ENCODE assay signal across 8 mouse cellular contexts in the genomic region with DNA sequence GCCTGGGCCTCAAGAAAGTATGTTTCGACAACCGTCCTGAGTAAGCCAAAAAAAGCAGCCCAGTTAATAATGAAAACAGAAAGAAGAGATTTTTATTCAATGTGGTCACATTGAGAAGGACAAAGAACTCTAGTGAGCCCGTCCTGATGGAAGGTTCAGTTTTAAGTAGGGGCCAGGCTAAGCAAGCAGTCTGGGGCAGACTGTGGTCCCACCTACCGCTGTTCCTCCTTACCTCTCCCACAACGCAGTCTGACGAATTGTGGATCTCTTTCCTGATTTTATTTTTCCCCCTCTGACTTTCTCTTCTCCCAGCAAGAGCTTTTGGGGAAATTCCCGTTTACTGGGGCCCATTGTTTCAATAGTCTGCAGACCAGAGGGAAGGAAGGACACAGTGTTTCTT. TPM values are rescaled to one million over a fixed set of nuclear protein-coding genes. Genes with fewer than 3 reads are reported as not detected.
A peak's percentile ranks its signal among the peaks of the same experiment; 100 is the strongest.
DNase-seq lines count a peak whose midpoint lies in the region; ATAC-seq lines count a peak whose summit lies in the region.

No protein-coding gene starts in this region.

- peak overlapping the region; percentile 74 for H3K4me2 ChIP-seq in kidney, embryonic 15.5 days
- peak overlapping the region; percentile 58 for H3K4me2 ChIP-seq in hindbrain, embryonic 15.5 days
- H3K4me2 ChIP-seq in midbrain, embryonic 16.5 days (ENCODE audit: low read length) = peak overlapping the region; percentile 64

- ATAC-seq in kidney, embryonic 15.5 days (replicated peaks; ENCODE audit: low FRiP score) = peak; percentile 23
- no peak for ATAC-seq in hindbrain, embryonic 15.5 days (ENCODE audit: low FRiP score, low read depth)
- no peak for ATAC-seq in midbrain, embryonic 16.5 days

- DNase-seq in kidney, adult 8-10 months = no peak
- DNase-seq in embryonic facial prominence, embryonic 10.5 days (ENCODE audit: low spot score) = no peak
- no peak for DNase-seq in right cerebral cortex, adult 2 months (ENCODE audit: low spot score in 2 of 2)
- no peak for DNase-seq in frontal cortex, postnatal 10 days (ENCODE audit: low spot score in 2 of 2)
- no peak for DNase-seq in urinary bladder, postnatal 4 days (ENCODE audit: low spot score in 2 of 2)

- H3K27me3 ChIP-seq in kidney, embryonic 15.5 days = no peaks in the 10 kb centered on the region
- H3K27me3 ChIP-seq in embryonic facial prominence, embryonic 10.5 days (replicated peaks; ENCODE audit: low read depth, poor library complexity, severe bottlenecking) = no peaks in the 10 kb centered on the region
- no peaks in the 10 kb centered on the region for H3K27me3 ChIP-seq in hindbrain, embryonic 15.5 days
- no peaks in the 10 kb centered on the region for H3K27me3 ChIP-seq in midbrain, embryonic 16.5 days (ENCODE audit: control insufficient read depth, insufficient read depth, low read depth, low read length)

- 0 out of 2 replicates have a peak overlapping the region, but pooled peaks have one; percentile 44 for H3K4me3 ChIP-seq in kidney, embryonic 15.5 days (replicated peaks)
- H3K4me3 ChIP-seq in embryonic facial prominence, embryonic 10.5 days = peak overlapping the region; percentile 57
- H3K4me3 ChIP-seq in hindbrain, embryonic 15.5 days = no peak overlapping the region
- H3K4me3 ChIP-seq in midbrain, embryonic 16.5 days (ENCODE audit: low read depth, low read length) = no peak overlapping the region

- no peaks in the 10 kb centered on the region for H3K36me3 ChIP-seq in kidney, embryonic 15.5 days
- H3K36me3 ChIP-seq in embryonic facial prominence, embryonic 10.5 days (replicated peaks) = no peaks in the 10 kb centered on the region
- H3K36me3 ChIP-seq in hindbrain, embryonic 15.5 days = no peaks in the 10 kb centered on the region
- H3K36me3 ChIP-seq in midbrain, embryonic 16.5 days (ENCODE audit: control insufficient read depth, insufficient read depth, low read length) = no peaks in the 10 kb centered on the region

- H3K9me3 ChIP-seq in kidney, embryonic 15.5 days (replicated peaks) = no peaks in the 10 kb centered on the region
- H3K9me3 ChIP-seq in embryonic facial prominence, embryonic 10.5 days = no peaks in the 10 kb centered on the region
- no peaks in the 10 kb centered on the region for H3K9me3 ChIP-seq in hindbrain, embryonic 15.5 days
- no peaks in the 10 kb centered on the region for H3K9me3 ChIP-seq in midbrain, embryonic 16.5 days (replicated peaks; ENCODE audit: control insufficient read depth, low read length, poor library complexity, severe bottlenecking)

- peaks cover 32% of the 10 kb centered on the region for H3K4me1 ChIP-seq in kidney, embryonic 15.5 days
- H3K4me1 ChIP-seq in embryonic facial prominence, embryonic 10.5 days = peaks cover 40% of the 10 kb centered on the region
- peaks cover 25% of the 10 kb centered on the region for H3K4me1 ChIP-seq in hindbrain, embryonic 15.5 days (replicated peaks)
- peaks cover 20% of the 10 kb centered on the region for H3K4me1 ChIP-seq in midbrain, embryonic 16.5 days (ENCODE audit: control insufficient read depth, insufficient read depth, low read length)

- 10% methylated on average over 7 of the region's 7 CpGs for WGBS in kidney, embryonic 15.5 days
- 17% methylated on average over 7 of the region's 7 CpGs for WGBS in embryonic facial prominence, embryonic 10.5 days
- 15% methylated on average over 7 of the region's 7 CpGs for WGBS in hindbrain, embryonic 15.5 days
- 14% methylated on average over 7 of the region's 7 CpGs for WGBS in midbrain, embryonic 16.5 days

- H3K27ac ChIP-seq in kidney, embryonic 15.5 days = peak overlapping the region; percentile 99
- peak overlapping the region; percentile 99 for H3K27ac ChIP-seq in embryonic facial prominence, embryonic 10.5 days (replicated peaks)
- peak overlapping the region; percentile 92 for H3K27ac ChIP-seq in hindbrain, embryonic 15.5 days (replicated peaks)
- peak overlapping the region; percentile 93 for H3K27ac ChIP-seq in midbrain, embryonic 16.5 days (ENCODE audit: low read length)

- H3K9ac ChIP-seq in kidney, embryonic 15.5 days = no peak overlapping the region
- H3K9ac ChIP-seq in hindbrain, embryonic 15.5 days = peak overlapping the region; percentile 40
- H3K9ac ChIP-seq in midbrain, embryonic 16.5 days (ENCODE audit: low read depth, low read length) = no peak overlapping the region

RNA-seq across cellular contexts. Expression of a gene that starts 21.5 kb away (rescaled TPM):
- 647 and 670 TPM in 2 replicates for polyA plus RNA-seq in kidney, embryonic 15.5 days (2015; fragmentation: Nextera tagmentation; extraction: Ambion mirVana)
- polyA plus RNA-seq in embryonic facial prominence, embryonic 10.5 days (2016; fragmentation: Nextera tagmentation; extraction: Ambion mirVana) = 660 and 664 TPM in 2 replicates
- 387 and 425 TPM in 2 replicates for polyA plus RNA-seq in hindbrain, embryonic 15.5 days (2015; fragmentation: Nextera tagmentation; extraction: Ambion mirVana)
- polyA plus RNA-seq in midbrain, embryonic 16.5 days (2015; fragmentation: Nextera tagmentation; extraction: Ambion mirVana) = 393 and 436 TPM in 2 replicates

Comparison
In these comparisons a context has a peak if more than half of its experiments do, and no peak if none do; other contexts are left out.
1. H3K4me3 ChIP-seq: peak in kidney, embryonic 15.5 days (single experiment) and embryonic facial prominence, embryonic 10.5 days (single experiment); none in hindbrain, embryonic 15.5 days (single experiment) and midbrain, embryonic 16.5 days (single experiment).
2. Peak in every context shown above with its lines, with median percentiles within 50 percentile points of each other: H3K27ac ChIP-seq and H3K4me2 ChIP-seq.